Mouse (Mus musculus): ENCODE data around the gene Olfr871. TPM values are rescaled to one million over a fixed set of nuclear protein-coding genes. Genes with fewer than 3 reads are reported as not detected.
"Not testable (repeated sequence)": the region's sequence is repeated elsewhere in the genome, so short reads cannot be mapped to it uniquely, and the experiment has no call there.

Gene Olfr871
- not detected in 2 replicates for polyA plus RNA-seq (2014; fragmentation: Nextera tagmentation; extraction: Ambion mirVana)

DNA sequence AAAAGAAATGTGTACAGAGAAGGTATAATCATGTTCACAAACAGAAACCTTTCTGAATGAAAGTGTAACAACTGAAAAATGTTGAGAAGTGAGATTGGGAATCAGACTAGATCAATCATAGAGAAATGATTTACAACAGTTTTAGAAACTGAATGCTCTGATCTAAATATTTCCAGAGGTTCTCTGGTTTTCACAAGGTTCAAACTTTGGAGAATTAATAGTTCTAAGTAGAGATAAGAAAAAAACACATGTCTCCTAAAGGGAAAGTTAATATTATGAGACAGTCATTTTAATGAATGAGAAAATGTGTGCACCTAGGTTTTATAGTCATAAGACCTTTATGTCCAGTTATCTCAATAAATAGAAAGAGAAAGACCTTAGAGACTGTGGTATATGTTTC, at the start of gene Olfr871:
Gene Olfr871 (plus strand): TSS at position 301 of the 400 bp plus-strand sequence.
- Histone ChIP-seq H3K4me2 (ENCODE audit: low read length) (no peak within 1 kb of the TSS), H3K9ac (ENCODE audit: low read length) (no peak within 1 kb of the TSS), H3K4me3 (ENCODE audit: control insufficient read depth in 1 of 2, insufficient read depth in 1 of 2, low read depth in 1 of 2, low read length in 2 of 2) (no peak within 1 kb of the TSS), H3K9me3 (ENCODE audit: control insufficient read depth, low read length) (no peaks in the 10 kb centered on the region), H3K27ac (replicated peaks in 1 of 2; ENCODE audit: control insufficient read depth in 1 of 2, insufficient read depth in 1 of 2, low read depth in 2 of 2, low read length in 2 of 2) (no peak within 1 kb of the TSS), H3K4me1 (ENCODE audit: control insufficient read depth in 2 of 2, insufficient read depth in 2 of 2, low read length in 2 of 2) (no peaks in the 10 kb centered on the region), H3K36me3 (ENCODE audit: control insufficient read depth, insufficient read depth, low read length) (no peaks in the 10 kb centered on the region), H3K27me3 (ENCODE audit: control insufficient read depth, insufficient read depth, low read length) (no peaks in the 10 kb centered on the region)
- no peak for ATAC-seq (ENCODE audit: insufficient number of reproducible peaks, insufficient read depth, low FRiP score, low read depth)

- Histone ChIP-seq H3K4me3 (ENCODE audit: control insufficient read depth in 1 of 2, insufficient read depth in 1 of 2, low read depth in 1 of 2, low read length in 2 of 2) (no peak within 1 kb of the TSS), H3K27ac (replicated peaks in 1 of 2; ENCODE audit: control insufficient read depth in 1 of 2, insufficient read depth in 1 of 2, low read depth in 2 of 2, low read length in 2 of 2) (no peak within 1 kb of the TSS), H3K9me3 (ENCODE audit: control insufficient read depth, low read length) (0 out of 2 replicates have a peak, but pooled peaks cover under 1% of the 10 kb centered on the region), H3K27me3 (ENCODE audit: control insufficient read depth, insufficient read depth, low read length) (no peaks in the 10 kb centered on the region), H3K9ac (ENCODE audit: low read length) (no peak within 1 kb of the TSS), H3K4me1 (ENCODE audit: control insufficient read depth in 2 of 2, insufficient read depth in 2 of 2, low read length in 2 of 2) (no peaks in the 10 kb centered on the region), H3K4me2 (ENCODE audit: low read length) (no peak within 1 kb of the TSS), H3K36me3 (ENCODE audit: control insufficient read depth, insufficient read depth, low read length) (no peaks in the 10 kb centered on the region)
- WGBS = 58% methylated on average over 2 of the region's 2 CpGs
- no peak for ATAC-seq (ENCODE audit: insufficient number of reproducible peaks, insufficient read depth, low FRiP score, low read depth)
Measured at GRCm38 (mm10) chr9:20173957-20174356, 38.0 kb upstream of the Olfr871 start, which contains the start of gene Olfr870. Gene Olfr870, minus strand, starts transcription at chr9:20174057.

DNA sequence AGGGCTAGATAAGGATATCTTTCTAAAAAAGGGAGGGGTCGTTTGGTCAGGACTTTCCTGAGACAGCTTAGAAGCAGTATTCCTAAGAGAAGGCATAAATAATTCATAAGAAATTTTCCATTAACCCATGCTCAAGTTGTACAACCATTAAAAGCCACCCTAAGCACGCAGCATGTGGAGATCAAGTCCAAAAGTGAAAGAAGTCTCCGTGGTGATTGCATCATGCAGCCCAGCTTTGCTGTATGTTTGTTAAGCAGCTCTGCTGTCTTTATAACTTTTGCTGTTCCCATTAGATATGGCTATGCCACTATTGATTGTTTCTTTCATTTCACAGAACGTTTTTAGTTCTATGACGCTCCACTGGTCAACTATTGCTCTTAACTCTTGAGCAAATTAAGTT, 32.5 kb upstream of the Olfr871 start:
- Histone ChIP-seq H3K4me1 (ENCODE audit: control insufficient read depth in 2 of 2, insufficient read depth in 2 of 2, low read length in 2 of 2) (no peaks in the 10 kb centered on the region), H3K9ac (ENCODE audit: low read length) (no peak overlapping the region), H3K4me3 (ENCODE audit: control insufficient read depth in 1 of 2, insufficient read depth in 1 of 2, low read depth in 1 of 2, low read length in 2 of 2) (no peak overlapping the region), H3K27me3 (ENCODE audit: control insufficient read depth, insufficient read depth, low read length) (no peaks in the 10 kb centered on the region), H3K36me3 (ENCODE audit: control insufficient read depth, insufficient read depth, low read length) (no peaks in the 10 kb centered on the region), H3K4me2 (ENCODE audit: low read length) (no peak overlapping the region), H3K9me3 (ENCODE audit: control insufficient read depth, low read length) (peaks cover 3% of the 10 kb centered on the region; the same call in 1 of the 2 replicates), H3K27ac (replicated peaks in 1 of 2; ENCODE audit: control insufficient read depth in 1 of 2, insufficient read depth in 1 of 2, low read depth in 2 of 2, low read length in 2 of 2) (no peak overlapping the region)
- ATAC-seq (ENCODE audit: insufficient number of reproducible peaks, insufficient read depth, low FRiP score, low read depth) = no peak
- 56% methylated on average over 5 of the region's 5 CpGs for WGBS

DNA sequence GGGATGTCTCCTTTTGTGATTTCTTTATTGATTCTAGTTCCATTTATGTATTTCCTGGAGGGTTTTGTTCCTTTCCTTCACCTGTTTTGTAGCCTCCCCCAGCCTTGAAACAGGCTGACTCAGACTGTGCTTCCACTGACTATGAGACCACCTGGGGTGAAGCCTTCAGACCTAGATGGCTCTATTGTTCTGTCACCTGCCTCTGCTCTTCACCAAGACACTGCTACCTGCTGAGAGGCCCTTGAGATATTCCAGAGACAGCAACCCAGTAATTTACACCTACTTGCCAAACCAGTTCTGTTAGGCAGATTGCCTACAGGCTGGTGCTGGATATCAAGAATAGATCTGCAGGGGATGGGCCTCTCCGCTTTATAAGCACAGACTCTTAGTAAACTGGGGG, 9.9 kb upstream of the Olfr871 start:
- Histone ChIP-seq H3K9me3 (ENCODE audit: control insufficient read depth, low read length) (peaks cover 9% of the 10 kb centered on the region; the same call in 1 of the 2 replicates), H3K36me3 (ENCODE audit: control insufficient read depth, insufficient read depth, low read length) (no peaks in the 10 kb centered on the region), H3K27me3 (ENCODE audit: control insufficient read depth, insufficient read depth, low read length) (no peaks in the 10 kb centered on the region), H3K4me1 (ENCODE audit: control insufficient read depth in 2 of 2, insufficient read depth in 2 of 2, low read length in 2 of 2) (no peaks in the 10 kb centered on the region), H3K4me3 (ENCODE audit: control insufficient read depth in 1 of 2, insufficient read depth in 1 of 2, low read depth in 1 of 2, low read length in 2 of 2) (no peak overlapping the region), H3K27ac (replicated peaks in 1 of 2; ENCODE audit: control insufficient read depth in 1 of 2, insufficient read depth in 1 of 2, low read depth in 2 of 2, low read length in 2 of 2) (no peak overlapping the region), H3K4me2 (ENCODE audit: low read length) (no peak overlapping the region), H3K9ac (ENCODE audit: low read length) (no peak overlapping the region)
- no peak for ATAC-seq (ENCODE audit: insufficient number of reproducible peaks, insufficient read depth, low FRiP score, low read depth)
- WGBS = 70% methylated on average over 1 of the region's 1 CpGs

DNA sequence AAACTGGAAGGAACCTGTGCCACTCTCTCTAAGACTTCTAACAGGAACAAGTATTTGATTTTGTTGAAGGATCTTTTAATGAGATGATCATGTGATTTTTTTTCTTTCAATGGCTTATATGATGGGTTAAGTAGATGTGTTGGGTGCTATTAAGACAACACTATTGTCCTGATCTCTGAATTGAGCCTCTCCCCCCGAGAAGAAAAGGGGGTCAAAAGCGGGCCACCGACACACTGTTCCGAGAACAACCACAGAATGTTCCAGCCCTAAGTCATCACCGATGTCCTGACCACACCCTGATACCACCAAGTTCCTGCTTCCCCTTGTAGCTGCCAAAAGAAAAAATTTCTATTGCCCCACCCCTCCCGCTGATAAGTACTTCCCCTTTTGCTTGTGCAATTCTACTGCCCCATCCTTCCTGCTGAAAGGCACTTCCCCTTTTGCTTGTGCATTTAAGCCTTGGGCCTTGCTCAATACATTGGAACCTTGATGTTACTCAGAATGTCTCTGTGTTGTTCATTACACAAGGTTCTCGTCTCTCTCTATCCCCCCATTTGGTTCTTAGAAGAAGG, 8.5 kb upstream of the Olfr871 start:
- not testable (repeated sequence) for H3K4me1 ChIP-seq (ENCODE audit: control insufficient read depth in 2 of 2, insufficient read depth in 2 of 2, low read length in 2 of 2); H3K4me3 ChIP-seq (ENCODE audit: control insufficient read depth in 1 of 2, insufficient read depth in 1 of 2, low read depth in 1 of 2, low read length in 2 of 2); H3K27me3 ChIP-seq (ENCODE audit: control insufficient read depth, insufficient read depth, low read length); H3K9ac ChIP-seq (ENCODE audit: low read length); ATAC-seq (ENCODE audit: insufficient number of reproducible peaks, insufficient read depth, low FRiP score, low read depth); H3K9me3 ChIP-seq (ENCODE audit: control insufficient read depth, low read length); H3K27ac ChIP-seq (replicated peaks in 1 of 2; ENCODE audit: control insufficient read depth in 1 of 2, insufficient read depth in 1 of 2, low read depth in 2 of 2, low read length in 2 of 2); H3K4me2 ChIP-seq (ENCODE audit: low read length); H3K36me3 ChIP-seq (ENCODE audit: control insufficient read depth, insufficient read depth, low read length)
- 78% methylated on average over 7 of the region's 7 CpGs for WGBS

DNA sequence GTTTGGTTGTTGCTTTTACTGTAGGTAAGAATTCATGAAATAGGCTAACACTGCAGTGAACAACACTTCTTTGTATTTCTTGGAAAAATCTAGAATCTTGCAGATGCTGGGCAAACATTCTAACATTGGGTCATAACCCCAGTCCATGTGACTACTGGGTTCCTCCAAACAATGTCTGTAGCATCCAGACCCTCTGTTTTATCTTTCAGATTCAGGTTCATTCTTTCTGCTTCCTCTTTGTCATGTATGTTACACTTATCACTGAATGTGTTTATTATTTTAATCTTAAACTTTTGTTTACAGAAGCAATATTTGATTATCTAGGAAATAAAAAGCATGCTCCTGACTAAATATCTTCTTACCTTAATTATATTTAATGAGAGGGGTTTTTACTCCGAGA, 1.2 kb upstream of the Olfr871 start:
- Histone ChIP-seq H3K27ac (replicated peaks in 1 of 2; ENCODE audit: control insufficient read depth in 1 of 2, insufficient read depth in 1 of 2, low read depth in 2 of 2, low read length in 2 of 2) (no peak overlapping the region), H3K4me1 (ENCODE audit: control insufficient read depth in 2 of 2, insufficient read depth in 2 of 2, low read length in 2 of 2) (no peaks in the 10 kb centered on the region), H3K9ac (ENCODE audit: low read length) (no peak overlapping the region), H3K27me3 (ENCODE audit: control insufficient read depth, insufficient read depth, low read length) (no peaks in the 10 kb centered on the region), H3K4me2 (ENCODE audit: low read length) (no peak overlapping the region), H3K4me3 (ENCODE audit: control insufficient read depth in 1 of 2, insufficient read depth in 1 of 2, low read depth in 1 of 2, low read length in 2 of 2) (no peak overlapping the region), H3K9me3 (ENCODE audit: control insufficient read depth, low read length) (no peaks in the 10 kb centered on the region), H3K36me3 (ENCODE audit: control insufficient read depth, insufficient read depth, low read length) (no peaks in the 10 kb centered on the region)
- ATAC-seq (ENCODE audit: insufficient number of reproducible peaks, insufficient read depth, low FRiP score, low read depth) = no peak
- 40% methylated on average over 1 of the region's 1 CpGs for WGBS

- Histone ChIP-seq H3K27ac (replicated peaks in 1 of 2; ENCODE audit: control insufficient read depth in 1 of 2, insufficient read depth in 1 of 2, low read depth in 2 of 2, low read length in 2 of 2) (no peak overlapping the region), H3K9ac (ENCODE audit: low read length) (no peak overlapping the region), H3K36me3 (ENCODE audit: control insufficient read depth, insufficient read depth, low read length) (no peaks in the 10 kb centered on the region), H3K4me1 (ENCODE audit: control insufficient read depth in 2 of 2, insufficient read depth in 2 of 2, low read length in 2 of 2) (no peaks in the 10 kb centered on the region), H3K9me3 (ENCODE audit: control insufficient read depth, low read length) (no peaks in the 10 kb centered on the region), H3K4me3 (ENCODE audit: control insufficient read depth in 1 of 2, insufficient read depth in 1 of 2, low read depth in 1 of 2, low read length in 2 of 2) (no peak overlapping the region), H3K27me3 (ENCODE audit: control insufficient read depth, insufficient read depth, low read length) (no peaks in the 10 kb centered on the region), H3K4me2 (ENCODE audit: low read length) (no peak overlapping the region)
- 47% methylated on average over 2 of the region's 2 CpGs for WGBS
- ATAC-seq (ENCODE audit: insufficient number of reproducible peaks, insufficient read depth, low FRiP score, low read depth) = no peak
Measured at GRCm38 (mm10) chr9:20211477-20211876, 530 bp upstream of the Olfr871 start.

DNA sequence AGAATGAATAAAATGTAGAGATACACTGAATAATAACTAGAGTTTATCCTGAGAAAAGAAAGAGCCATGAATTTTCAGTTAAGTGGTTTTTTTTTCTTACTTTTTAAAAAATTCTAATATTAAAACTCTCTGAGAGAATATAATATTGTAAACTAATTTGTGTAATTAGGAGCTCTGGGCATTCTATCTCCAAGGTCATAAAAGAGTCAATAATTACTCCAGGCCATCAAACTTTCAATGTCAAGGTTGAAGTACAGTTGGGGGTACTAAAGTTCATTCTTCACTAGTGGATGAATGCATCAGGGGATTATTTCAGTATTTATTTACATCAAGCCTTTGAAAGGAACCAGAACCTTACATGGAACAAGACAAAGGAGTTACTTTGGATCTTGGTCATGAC, 24.8 kb downstream of the Olfr871 start, which contains the start of gene Olfr872:
Gene Olfr872 (plus strand): TSS at position 301 of the 400 bp plus-strand sequence.
- no peaks in the 10 kb centered on the region; the same call in 1 of the 2 replicates for H3K9me3 ChIP-seq (ENCODE audit: control insufficient read depth, low read length)
- H3K27me3 ChIP-seq (ENCODE audit: control insufficient read depth, insufficient read depth, low read length) = no peaks in the 10 kb centered on the region
- no peak for ATAC-seq (ENCODE audit: insufficient number of reproducible peaks, insufficient read depth, low FRiP score, low read depth)
- H3K4me2 ChIP-seq (ENCODE audit: low read length) = no peak within 1 kb of the TSS
- no peaks in the 10 kb centered on the region for H3K36me3 ChIP-seq (ENCODE audit: control insufficient read depth, insufficient read depth, low read length)
- H3K4me1 ChIP-seq (ENCODE audit: control insufficient read depth in 2 of 2, insufficient read depth in 2 of 2, low read length in 2 of 2) = no peaks in the 10 kb centered on the region
- no peak within 1 kb of the TSS for H3K9ac ChIP-seq (ENCODE audit: low read length)
- no peak within 1 kb of the TSS for H3K27ac ChIP-seq (replicated peaks in 1 of 2; ENCODE audit: control insufficient read depth in 1 of 2, insufficient read depth in 1 of 2, low read depth in 2 of 2, low read length in 2 of 2)
- no peak within 1 kb of the TSS for H3K4me3 ChIP-seq (ENCODE audit: control insufficient read depth in 1 of 2, insufficient read depth in 1 of 2, low read depth in 1 of 2, low read length in 2 of 2)

All from heart, embryonic 14.5 days (tissue).